Mouse (Mus musculus): ENCODE measurements around the gene Akap2. TPM values are rescaled to one million over a fixed set of nuclear protein-coding genes. Genes with fewer than 3 reads are reported as not detected.
A peak's percentile ranks its signal among the peaks of the same experiment; 100 is the strongest.

Akap2 gene
- polyA plus RNA-seq (2015; fragmentation: Nextera tagmentation; extraction: Ambion mirVana): 42.4 and 53.8 TPM in 2 replicates

- H3K9me3 ChIP-seq (replicated peaks; ENCODE audit: control insufficient read depth, low read length): no peaks in the 10 kb centered on the region
- no peak for ATAC-seq (replicated peaks; ENCODE audit: extremely low read depth, insufficient read depth, low FRiP score)
- 87% methylated on average over 9 of the region's 9 CpGs for WGBS
Measured at GRCm38 (mm10) chr4:57717354-57717753, at the start of gene Akap2. Akap2 (plus strand) TSS chr4:57717657.

GRCm38 (mm10) chr4:57670813-57671469 lies 46.5 kb upstream of the Akap2 start:
- Histone ChIP-seq H3K4me1 (ENCODE audit: control insufficient read depth, insufficient read depth, low read length) (peaks cover 64% of the 10 kb centered on the region), H3K9ac (ENCODE audit: low read length) (0 out of 2 replicates have a peak overlapping the region, but pooled peaks have one; percentile 8), H3K36me3 (ENCODE audit: control insufficient read depth, insufficient read depth) (no peaks in the 10 kb centered on the region), H3K4me3 (ENCODE audit: low read length) (0 out of 2 replicates have a peak overlapping the region, but pooled peaks have one; percentile 2), H3K4me2 (ENCODE audit: low read depth, low read length) (peak overlapping the region; percentile 46), H3K9me3 (replicated peaks; ENCODE audit: control insufficient read depth, low read length) (no peaks in the 10 kb centered on the region), H3K27ac (ENCODE audit: low read length) (peak overlapping the region; percentile 91), H3K27me3 (ENCODE audit: control insufficient read depth, insufficient read depth, low read length) (no peaks in the 10 kb centered on the region)
- ATAC-seq (replicated peaks; ENCODE audit: extremely low read depth, insufficient read depth, low FRiP score): peak; percentile 79
- 20% methylated on average over 7 of the region's 7 CpGs for WGBS

More at GRCm38 (mm10) chr4:57717354-57717753, at the start of gene Akap2:
- Histone ChIP-seq H3K36me3 (ENCODE audit: control insufficient read depth, insufficient read depth) (no peaks in the 10 kb centered on the region), H3K27ac (ENCODE audit: low read length) (no peak within 1 kb of the TSS), H3K27me3 (ENCODE audit: control insufficient read depth, insufficient read depth, low read length) (no peaks in the 10 kb centered on the region), H3K4me2 (ENCODE audit: low read depth, low read length) (no peak within 1 kb of the TSS), H3K4me1 (ENCODE audit: control insufficient read depth, insufficient read depth, low read length) (no peaks in the 10 kb centered on the region), H3K4me3 (ENCODE audit: low read length) (no peak within 1 kb of the TSS), H3K9ac (ENCODE audit: low read length) (no peak within 1 kb of the TSS)

- H3K36me3 ChIP-seq (ENCODE audit: control insufficient read depth, insufficient read depth): no peaks in the 10 kb centered on the region
- H3K4me3 ChIP-seq (ENCODE audit: low read length): no peak overlapping the region
- H3K4me1 ChIP-seq (ENCODE audit: control insufficient read depth, insufficient read depth, low read length): peaks cover 63% of the 10 kb centered on the region
- no peak for ATAC-seq (replicated peaks; ENCODE audit: extremely low read depth, insufficient read depth, low FRiP score)
- no peak overlapping the region for H3K9ac ChIP-seq (ENCODE audit: low read length)
- H3K27ac ChIP-seq (ENCODE audit: low read length): peak overlapping the region; percentile 91
- 76% methylated on average over 4 of the region's 4 CpGs for WGBS
- no peaks in the 10 kb centered on the region for H3K9me3 ChIP-seq (replicated peaks; ENCODE audit: control insufficient read depth, low read length)
- no peaks in the 10 kb centered on the region for H3K27me3 ChIP-seq (ENCODE audit: control insufficient read depth, insufficient read depth, low read length)
- H3K4me2 ChIP-seq (ENCODE audit: low read depth, low read length): no peak overlapping the region
Measured at GRCm38 (mm10) chr4:57672541-57672940, 44.9 kb upstream of the Akap2 start.

GRCm38 (mm10) chr4:57672996-57673906 lies 44.2 kb upstream of the Akap2 start:
- WGBS: 16% methylated on average over 12 of the region's 12 CpGs
- H3K4me1 ChIP-seq (ENCODE audit: control insufficient read depth, insufficient read depth, low read length): peaks cover 63% of the 10 kb centered on the region
- no peaks in the 10 kb centered on the region for H3K27me3 ChIP-seq (ENCODE audit: control insufficient read depth, insufficient read depth, low read length)
- H3K36me3 ChIP-seq (ENCODE audit: control insufficient read depth, insufficient read depth): no peaks in the 10 kb centered on the region
- peak overlapping the region; percentile 49 for H3K4me2 ChIP-seq (ENCODE audit: low read depth, low read length)
- no peak for ATAC-seq (replicated peaks; ENCODE audit: extremely low read depth, insufficient read depth, low FRiP score)
- H3K9me3 ChIP-seq (replicated peaks; ENCODE audit: control insufficient read depth, low read length): no peaks in the 10 kb centered on the region
- H3K27ac ChIP-seq (ENCODE audit: low read length): peak overlapping the region; percentile 86
- H3K4me3 ChIP-seq (ENCODE audit: low read length): no peak overlapping the region; the same call in 1 of the 2 replicates
- H3K9ac ChIP-seq (ENCODE audit: low read length): peak overlapping the region; percentile 44; the same call in 1 of the 2 replicates

GRCm38 (mm10) chr4:57674351-57674750 lies 43.1 kb upstream of the Akap2 start:
- ATAC-seq (replicated peaks; ENCODE audit: extremely low read depth, insufficient read depth, low FRiP score): no peak
- WGBS: 59% methylated on average over 7 of the region's 7 CpGs
- H3K9ac ChIP-seq (ENCODE audit: low read length): 0 out of 2 replicates have a peak overlapping the region, but pooled peaks have one; percentile 23
- peak overlapping the region; percentile 61; the same call in 1 of the 2 replicates for H3K4me2 ChIP-seq (ENCODE audit: low read depth, low read length)
- no peaks in the 10 kb centered on the region for H3K36me3 ChIP-seq (ENCODE audit: control insufficient read depth, insufficient read depth)
- no peak overlapping the region for H3K4me3 ChIP-seq (ENCODE audit: low read length)
- peak overlapping the region; percentile 86 for H3K27ac ChIP-seq (ENCODE audit: low read length)
- H3K27me3 ChIP-seq (ENCODE audit: control insufficient read depth, insufficient read depth, low read length): no peaks in the 10 kb centered on the region
- H3K9me3 ChIP-seq (replicated peaks; ENCODE audit: control insufficient read depth, low read length): no peaks in the 10 kb centered on the region
- H3K4me1 ChIP-seq (ENCODE audit: control insufficient read depth, insufficient read depth, low read length): peaks cover 59% of the 10 kb centered on the region

GRCm38 (mm10) chr4:57675387-57675786 lies 42.1 kb upstream of the Akap2 start:
- no peaks in the 10 kb centered on the region for H3K36me3 ChIP-seq (ENCODE audit: control insufficient read depth, insufficient read depth)
- 4% methylated on average over 13 of the region's 13 CpGs for WGBS
- H3K27ac ChIP-seq (ENCODE audit: low read length): peak overlapping the region; percentile 86
- H3K27me3 ChIP-seq (ENCODE audit: control insufficient read depth, insufficient read depth, low read length): no peaks in the 10 kb centered on the region
- peaks cover 48% of the 10 kb centered on the region for H3K4me1 ChIP-seq (ENCODE audit: control insufficient read depth, insufficient read depth, low read length)
- H3K4me3 ChIP-seq (ENCODE audit: low read length): peak overlapping the region; percentile 34
- ATAC-seq (replicated peaks; ENCODE audit: extremely low read depth, insufficient read depth, low FRiP score): peak; percentile 78
- H3K4me2 ChIP-seq (ENCODE audit: low read depth, low read length): peak overlapping the region; percentile 61
- H3K9me3 ChIP-seq (replicated peaks; ENCODE audit: control insufficient read depth, low read length): no peaks in the 10 kb centered on the region
- peak overlapping the region; percentile 42 for H3K9ac ChIP-seq (ENCODE audit: low read length)

- H3K9ac ChIP-seq (ENCODE audit: low read length): no peak overlapping the region
- H3K4me1 ChIP-seq (ENCODE audit: control insufficient read depth, insufficient read depth, low read length): peaks cover 37% of the 10 kb centered on the region
- no peaks in the 10 kb centered on the region for H3K9me3 ChIP-seq (replicated peaks; ENCODE audit: control insufficient read depth, low read length)
- H3K4me2 ChIP-seq (ENCODE audit: low read depth, low read length): no peak overlapping the region
- no peaks in the 10 kb centered on the region for H3K36me3 ChIP-seq (ENCODE audit: control insufficient read depth, insufficient read depth)
- no peak overlapping the region for H3K27ac ChIP-seq (ENCODE audit: low read length)
- ATAC-seq (replicated peaks; ENCODE audit: extremely low read depth, insufficient read depth, low FRiP score): no peak
- WGBS: 72% methylated on average over 12 of the region's 12 CpGs
- no peak overlapping the region for H3K4me3 ChIP-seq (ENCODE audit: low read length)
- no peaks in the 10 kb centered on the region for H3K27me3 ChIP-seq (ENCODE audit: control insufficient read depth, insufficient read depth, low read length)
Measured at GRCm38 (mm10) chr4:57677916-57678315, 39.5 kb upstream of the Akap2 start.

- no peak for ATAC-seq (replicated peaks; ENCODE audit: extremely low read depth, insufficient read depth, low FRiP score)
- H3K27ac ChIP-seq (ENCODE audit: low read length): no peak overlapping the region
- H3K4me3 ChIP-seq (ENCODE audit: low read length): no peak overlapping the region
- no peak overlapping the region for H3K4me2 ChIP-seq (ENCODE audit: low read depth, low read length)
- H3K9ac ChIP-seq (ENCODE audit: low read length): no peak overlapping the region
- H3K27me3 ChIP-seq (ENCODE audit: control insufficient read depth, insufficient read depth, low read length): no peaks in the 10 kb centered on the region
- no peaks in the 10 kb centered on the region for H3K36me3 ChIP-seq (ENCODE audit: control insufficient read depth, insufficient read depth)
- no peaks in the 10 kb centered on the region for H3K9me3 ChIP-seq (replicated peaks; ENCODE audit: control insufficient read depth, low read length)
- 74% methylated on average over 9 of the region's 9 CpGs for WGBS
- peaks cover 36% of the 10 kb centered on the region for H3K4me1 ChIP-seq (ENCODE audit: control insufficient read depth, insufficient read depth, low read length)
Measured at GRCm38 (mm10) chr4:57678991-57679457, 38.4 kb upstream of the Akap2 start.
